Mouse (Mus musculus): ENCODE measurements around the gene Syt14. TPM values are rescaled to one million over a fixed set of nuclear protein-coding genes. Genes with fewer than 3 reads are reported as not detected.

Syt14 gene
- 0.15 TPM for polyA plus RNA-seq (2014; fragmentation: Illumina TruSeq; extraction: RNeasy Lipid Tissue Mini Kit (QIAGEN cat#74804); ENCODE audit: insufficient read depth, low read depth, low replicate concordance)

DNA sequence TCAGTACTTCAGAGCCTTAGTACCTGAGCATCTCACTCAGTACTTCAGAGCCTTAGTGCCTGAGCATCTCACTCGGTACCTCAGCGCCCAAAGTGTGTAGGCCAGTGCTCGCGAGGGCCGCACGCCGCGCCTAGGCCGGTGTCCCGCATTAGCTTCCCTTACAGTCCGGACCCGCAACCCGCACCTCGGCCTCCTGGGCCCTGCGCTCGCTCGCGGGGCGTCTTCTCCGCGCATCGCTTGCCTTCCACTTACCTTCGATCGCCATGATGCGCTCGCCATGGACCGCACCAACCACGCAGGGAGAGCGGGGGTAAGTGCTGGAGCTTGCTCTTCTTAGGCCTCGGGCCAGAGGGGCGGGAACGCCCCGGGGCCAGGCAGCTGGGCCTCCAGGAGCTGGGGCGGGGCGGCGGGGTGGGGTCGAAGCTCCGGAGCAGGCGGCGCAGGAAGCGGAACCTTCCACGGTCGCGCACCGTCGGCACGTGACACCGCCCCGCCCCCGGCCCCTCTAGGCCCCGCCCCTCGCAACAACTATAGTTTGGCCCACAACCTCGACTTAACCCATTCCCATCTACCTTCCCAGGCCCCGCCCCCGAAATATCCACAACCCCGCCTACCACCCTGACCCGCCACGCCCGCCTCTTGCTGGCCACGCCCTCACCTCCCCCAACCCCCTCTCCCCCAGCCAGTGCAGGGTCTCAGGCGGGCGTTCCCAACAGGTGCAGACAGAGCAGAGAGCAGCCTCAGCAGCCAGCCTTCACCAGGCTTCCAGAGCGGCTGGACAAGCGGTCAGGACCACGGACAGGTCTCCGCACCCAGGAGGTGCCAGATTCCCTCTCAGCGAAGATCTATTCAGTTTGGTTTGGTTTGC lies at the start of gene Syt14:
TSS of gene Syt14 (minus strand) at position 405 of the 868 bp plus-strand sequence.

GRCm38 (mm10) chr1:192855474-192856230 lies 179.9 kb downstream of the Syt14 start, which contains the start of gene Sertad4:
Gene Sertad4, minus strand, starts transcription at chr1:192855756.

Other genes starting within 250 kb of the Syt14 start
- gene Sertad4, start 180.0 kb downstream of the Syt14 start, polyA plus RNA-seq (2014; fragmentation: Illumina TruSeq; extraction: RNeasy Lipid Tissue Mini Kit (QIAGEN cat#74804); ENCODE audit: insufficient read depth, low read depth, low replicate concordance): 2.0 TPM
- 3.3 TPM for gene Diexf, start 94.5 kb upstream of the Syt14 start, polyA plus RNA-seq (2014; fragmentation: Illumina TruSeq; extraction: RNeasy Lipid Tissue Mini Kit (QIAGEN cat#74804); ENCODE audit: insufficient read depth, low read depth, low replicate concordance)
- 9.6 TPM for gene Irf6, start 117.3 kb upstream of the Syt14 start, polyA plus RNA-seq (2014; fragmentation: Illumina TruSeq; extraction: RNeasy Lipid Tissue Mini Kit (QIAGEN cat#74804); ENCODE audit: insufficient read depth, low read depth, low replicate concordance)
- gene A130010J15Rik, start 132.3 kb upstream of the Syt14 start, polyA plus RNA-seq (2014; fragmentation: Illumina TruSeq; extraction: RNeasy Lipid Tissue Mini Kit (QIAGEN cat#74804); ENCODE audit: insufficient read depth, low read depth, low replicate concordance): 3.0 TPM
- 11.8 TPM for gene Traf3ip3, start 165.9 kb upstream of the Syt14 start, polyA plus RNA-seq (2014; fragmentation: Illumina TruSeq; extraction: RNeasy Lipid Tissue Mini Kit (QIAGEN cat#74804); ENCODE audit: insufficient read depth, low read depth, low replicate concordance)
- 24.1 TPM for gene Lamb3, start 171.9 kb upstream of the Syt14 start, polyA plus RNA-seq (2014; fragmentation: Illumina TruSeq; extraction: RNeasy Lipid Tissue Mini Kit (QIAGEN cat#74804); ENCODE audit: insufficient read depth, low read depth, low replicate concordance)
- gene Hsd11b1, start 228.3 kb upstream of the Syt14 start, polyA plus RNA-seq (2014; fragmentation: Illumina TruSeq; extraction: RNeasy Lipid Tissue Mini Kit (QIAGEN cat#74804); ENCODE audit: insufficient read depth, low read depth, low replicate concordance): 295 TPM
- gene G0s2, start 237.4 kb upstream of the Syt14 start, polyA plus RNA-seq (2014; fragmentation: Illumina TruSeq; extraction: RNeasy Lipid Tissue Mini Kit (QIAGEN cat#74804); ENCODE audit: insufficient read depth, low read depth, low replicate concordance): 215 TPM